Mouse (Mus musculus) heart, embryonic 16.5 days (tissue): Measurements from ENCODE around the gene Best1. TPM values are rescaled to one million over a fixed set of nuclear protein-coding genes. Genes with fewer than 3 reads are reported as not detected.
A peak's percentile ranks its signal among the peaks of the same experiment; 100 is the strongest.

Source experiments
- ATAC-seq: fragments of 200-750 bp; cut with Nextera tagmentation; replicated peaks from 2 replicates; pipeline ENCODE4 v1.8.0; 2017; ENCODE audit warnings: moderate number of reproducible peaks; ENCODE audit not compliant: insufficient read depth, low FRiP score; ENCODE audit errors: extremely low read depth
- H3K27ac ChIP-seq: fragments of 300-500 bp; sonication (generic); 2 replicates; pipeline ENCODE4 v1.5.1; 2014; ENCODE audit warnings: mild to moderate bottlenecking, low read length, control low read depth, moderate library complexity
- H3K27me3 ChIP-seq: fragments of 300-500 bp; sonication (generic); 2 replicates; pipeline ENCODE4 v1.6.1; 2014; ENCODE audit warnings: low read length, mixed read lengths; ENCODE audit not compliant: control insufficient read depth, insufficient read depth
- H3K36me3 ChIP-seq: fragments of 300-500 bp; sonication (generic); 2 replicates; pipeline ENCODE4 v1.6.1; 2014; ENCODE audit not compliant: control insufficient read depth, insufficient read depth
- H3K4me1 ChIP-seq: fragments of 300-500 bp; sonication (generic); 2 replicates; pipeline ENCODE4 v1.6.1; 2014; ENCODE audit warnings: low read length, mixed read lengths; ENCODE audit not compliant: control insufficient read depth, insufficient read depth
- H3K4me2 ChIP-seq: fragments of 300-500 bp; sonication (generic); 2 replicates; pipeline ENCODE4 v1.6.1; 2014; ENCODE audit warnings: low read depth, mild to moderate bottlenecking, control low read depth, low read length
- H3K4me3 ChIP-seq: fragments of 300-500 bp; sonication (generic); 2 replicates; pipeline ENCODE4 v1.5.1; 2014; ENCODE audit warnings: mild to moderate bottlenecking, control low read depth, low read length
- H3K9ac ChIP-seq: fragments of 300-500 bp; sonication (generic); 2 replicates; pipeline ENCODE4 v1.6.1; 2014; ENCODE audit warnings: low read length, control low read depth
- H3K9me3 ChIP-seq: fragments of 300-500 bp; sonication (generic); replicated peaks from 2 replicates; pipeline ENCODE4 v1.6.1; 2016; ENCODE audit warnings: low read length; ENCODE audit not compliant: control insufficient read depth
- WGBS: fragments of 180-500 bp; shearing (Covaris S2); extraction: QIAGEN DNeasy Blood & Tissue Kit; methylation state at CpG from one replicate; pipeline ENCODE4 v1.1.7; 2014; 5-methylcytosine and 5-hydroxymethylcytosine counted together
- polyA plus RNA-seq: library from polyadenylated mRNA; unstranded; fragments of >200 nt; fragmentation: Nextera tagmentation; extraction: Ambion mirVana; gene quantifications from 2 replicates; pipeline ENCODE4 v1.2.1, GENCODE M21; 2015

The Best1 gene
- polyA plus RNA-seq, 1 experiment from 2014 or later: 0.28 TPM

DNA sequence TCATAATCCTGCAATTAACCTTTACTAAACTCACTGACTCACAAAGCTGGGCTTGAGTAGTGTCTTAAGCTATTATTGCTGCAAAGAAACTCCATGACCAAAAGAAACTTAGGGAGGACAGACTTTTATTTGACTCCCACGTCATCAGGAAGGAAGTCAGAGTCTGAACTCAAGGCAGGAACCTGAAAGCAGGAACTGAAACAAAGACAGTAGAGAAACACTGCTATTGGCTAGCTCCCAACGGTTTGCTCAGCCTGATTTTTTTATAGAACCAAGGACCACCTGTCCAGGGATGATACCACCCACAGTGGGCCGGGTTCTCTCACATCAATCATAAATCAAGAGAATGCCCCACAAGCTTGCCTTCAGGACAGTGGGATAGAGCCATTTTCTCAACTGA, 49.0 kb downstream of the Best1 start:
- H3K4me3 ChIP-seq: no peak overlapping the region
- peaks cover 15% of the 10 kb centered on the region for H3K4me1 ChIP-seq
- WGBS: 56% methylated on average over 3 of the region's 3 CpGs
- no peaks in the 10 kb centered on the region for H3K27me3 ChIP-seq
- no peak overlapping the region for H3K27ac ChIP-seq
- no peak for ATAC-seq
- no peak overlapping the region for H3K9ac ChIP-seq
- no peaks in the 10 kb centered on the region for H3K36me3 ChIP-seq
- peaks cover 8% of the 10 kb centered on the region for H3K9me3 ChIP-seq
- H3K4me2 ChIP-seq: no peak overlapping the region

DNA sequence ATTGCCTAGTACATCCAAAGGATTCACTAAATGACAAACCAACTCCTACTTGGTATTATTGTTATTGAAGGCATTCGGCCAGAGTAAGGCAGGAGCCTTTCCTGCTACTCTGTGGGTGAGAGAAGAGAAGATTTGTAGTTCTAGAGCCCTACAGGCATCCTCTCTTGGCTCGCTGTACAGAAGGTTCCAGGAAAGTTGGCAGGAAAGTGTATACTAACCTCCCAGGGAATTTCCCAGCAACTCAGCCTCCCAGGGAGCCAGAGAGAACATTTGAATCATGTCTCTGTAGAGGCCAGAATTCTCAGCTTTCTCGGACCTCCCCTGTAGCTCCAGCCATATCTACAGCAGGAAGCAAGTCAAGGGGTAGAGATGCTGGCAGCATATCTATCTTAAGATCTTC, 54.4 kb downstream of the Best1 start:
- 0 out of 2 replicates have a peak, but pooled peaks have one; percentile 14 for ATAC-seq
- Histone ChIP-seq H3K9me3 (peaks cover 5% of the 10 kb centered on the region), H3K27me3 (no peaks in the 10 kb centered on the region), H3K4me3 (no peak overlapping the region), H3K36me3 (no peaks in the 10 kb centered on the region), H3K27ac (0 out of 2 replicates have a peak overlapping the region, but pooled peaks have one; percentile 32), H3K4me2 (no peak overlapping the region), H3K9ac (no peak overlapping the region), H3K4me1 (peaks cover 5% of the 10 kb centered on the region)
- 52% methylated on average over 3 of the region's 3 CpGs for WGBS

DNA sequence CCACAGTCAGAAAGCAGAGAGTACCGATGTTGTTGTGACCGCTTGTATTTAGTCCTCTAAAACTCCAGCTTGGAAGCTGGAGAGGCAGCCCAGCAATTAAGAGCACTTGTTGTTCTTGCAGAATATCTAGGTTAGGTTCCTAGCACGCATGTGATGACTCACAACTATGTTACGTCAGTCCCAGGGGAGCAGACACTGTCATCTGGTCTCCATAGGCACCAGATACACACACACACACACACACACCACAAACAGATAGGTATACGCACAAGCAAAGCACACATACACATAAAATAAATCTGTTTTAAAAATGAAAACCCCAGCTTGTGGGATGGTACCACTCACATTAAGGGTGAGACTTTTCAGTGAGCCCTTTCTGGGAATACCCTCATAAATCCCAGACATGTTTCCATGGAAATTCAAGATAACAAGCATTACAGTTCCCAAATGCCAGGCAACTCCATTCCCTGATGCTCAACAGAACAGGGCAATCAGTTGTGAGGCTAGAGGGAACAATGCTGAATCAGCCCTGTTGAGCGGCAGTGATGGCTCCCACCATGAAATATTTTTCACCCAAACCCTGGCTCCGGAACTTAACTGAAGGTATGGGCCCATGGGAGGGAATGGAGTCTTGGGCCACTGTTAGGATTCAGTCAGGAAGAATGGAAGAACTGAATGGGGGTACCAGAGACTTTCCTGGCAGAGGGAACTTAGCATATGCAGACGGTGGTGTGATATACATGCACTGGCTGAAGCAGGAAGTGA, 55.5 kb downstream of the Best1 start:
- H3K4me1 ChIP-seq: peaks cover 5% of the 10 kb centered on the region
- 69% methylated on average over 8 of the region's 8 CpGs for WGBS
- H3K9me3 ChIP-seq: peaks cover 5% of the 10 kb centered on the region
- H3K4me2 ChIP-seq: no peak overlapping the region
- H3K4me3 ChIP-seq: no peak overlapping the region
- no peak overlapping the region for H3K9ac ChIP-seq
- no peak for ATAC-seq
- H3K36me3 ChIP-seq: no peaks in the 10 kb centered on the region
- H3K27ac ChIP-seq: no peak overlapping the region
- H3K27me3 ChIP-seq: no peaks in the 10 kb centered on the region

DNA sequence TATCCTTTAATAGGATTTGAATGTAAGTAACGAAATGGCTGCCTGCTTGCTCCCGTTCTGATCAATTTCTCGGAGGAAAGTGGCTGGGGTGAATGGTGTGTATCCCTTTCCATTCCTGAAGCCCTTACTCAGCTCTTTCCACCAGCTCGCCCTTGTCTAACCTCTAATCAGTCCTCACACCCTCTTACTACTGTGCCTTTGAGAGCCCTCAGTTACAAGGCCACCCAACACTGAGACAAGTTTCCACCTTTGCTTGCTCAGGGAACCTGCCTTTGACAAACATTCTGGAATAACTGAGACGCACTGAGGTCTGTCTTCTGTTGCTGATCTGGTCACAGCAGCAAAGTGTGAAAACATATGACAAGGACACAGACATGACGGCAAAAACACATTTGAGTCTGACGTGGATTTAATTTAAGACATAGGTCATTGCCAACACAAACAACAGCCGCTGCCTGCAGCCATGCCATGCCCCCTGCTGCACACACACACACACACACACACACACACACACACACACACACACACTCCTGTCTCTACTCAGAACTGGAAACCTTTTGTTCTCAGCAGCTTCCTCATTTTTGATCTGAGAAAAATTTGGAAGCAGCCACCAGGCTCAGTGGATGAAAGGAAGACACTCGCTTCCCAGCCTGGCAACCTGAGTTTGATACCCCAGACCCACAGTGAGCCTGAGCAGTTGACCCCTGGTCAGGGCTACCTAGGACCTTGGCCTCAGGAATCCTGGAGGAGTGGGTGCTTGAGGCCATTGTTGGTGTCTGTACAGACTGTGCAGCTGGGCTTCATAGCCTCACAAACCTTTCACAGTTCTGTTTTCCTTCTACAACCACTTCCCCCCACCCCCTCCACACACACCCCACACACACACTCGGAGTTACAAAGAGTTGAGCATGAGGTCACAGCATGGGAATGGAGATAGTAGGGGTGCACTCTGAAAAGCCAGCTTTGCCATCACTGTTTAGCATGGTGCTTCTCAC, 58.6 kb downstream of the Best1 start:
- ATAC-seq: no peak
- no peaks in the 10 kb centered on the region for H3K36me3 ChIP-seq
- H3K9me3 ChIP-seq: no peaks in the 10 kb centered on the region
- H3K27ac ChIP-seq: peak overlapping the region; percentile 60
- WGBS: 32% methylated on average over 10 of the region's 10 CpGs
- peaks cover 5% of the 10 kb centered on the region for H3K4me1 ChIP-seq
- H3K9ac ChIP-seq: no peak overlapping the region; the same call in 1 of the 2 replicates
- H3K4me3 ChIP-seq: no peak overlapping the region
- H3K27me3 ChIP-seq: no peaks in the 10 kb centered on the region
- no peak overlapping the region for H3K4me2 ChIP-seq

DNA sequence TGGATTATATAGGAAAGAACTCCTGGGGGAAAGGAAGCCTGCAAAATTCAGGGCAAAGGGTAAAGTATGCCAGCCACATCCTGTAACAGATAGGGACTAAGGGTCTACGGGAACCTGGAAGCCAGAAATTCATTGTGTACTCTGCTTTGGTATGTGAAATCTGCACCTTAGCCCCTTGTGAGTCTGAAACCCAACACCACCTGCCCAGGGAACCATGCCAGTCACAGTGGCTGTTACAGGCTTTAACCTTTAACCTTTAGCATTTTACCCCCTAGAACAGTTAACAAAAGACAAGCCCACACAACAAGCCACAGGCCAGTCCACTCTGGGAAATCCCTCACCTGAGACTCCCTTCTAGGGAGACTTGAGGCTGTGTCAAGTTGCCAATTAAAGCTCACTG, 59.6 kb downstream of the Best1 start:
- 55% methylated on average over 1 of the region's 1 CpGs for WGBS
- Histone ChIP-seq H3K27ac (no peak overlapping the region), H3K9me3 (no peaks in the 10 kb centered on the region), H3K27me3 (no peaks in the 10 kb centered on the region), H3K9ac (no peak overlapping the region), H3K4me3 (no peak overlapping the region), H3K4me2 (no peak overlapping the region), H3K4me1 (peaks cover 5% of the 10 kb centered on the region), H3K36me3 (no peaks in the 10 kb centered on the region)
- no peak for ATAC-seq

DNA sequence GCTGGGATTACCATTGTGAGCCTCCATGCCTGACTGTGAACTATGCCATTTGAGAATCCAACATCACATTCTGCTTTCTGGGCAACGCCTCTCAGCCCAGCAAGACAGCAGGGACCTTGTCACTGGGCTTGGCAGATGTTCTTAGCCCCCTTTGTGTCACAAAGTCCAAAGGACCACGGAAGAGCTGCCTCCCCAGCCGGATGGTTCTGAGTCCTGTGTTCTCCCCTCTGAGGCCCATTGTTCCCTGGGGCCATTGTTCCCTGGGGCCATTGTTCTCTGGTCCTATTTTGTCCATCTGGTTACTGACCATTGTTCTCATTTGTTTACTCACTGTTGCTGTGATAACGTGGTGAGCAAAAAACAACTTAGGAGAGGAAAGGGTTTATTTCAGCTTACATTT, 60.5 kb downstream of the Best1 start:
- H3K9ac ChIP-seq: no peak overlapping the region
- no peak for ATAC-seq

DNA sequence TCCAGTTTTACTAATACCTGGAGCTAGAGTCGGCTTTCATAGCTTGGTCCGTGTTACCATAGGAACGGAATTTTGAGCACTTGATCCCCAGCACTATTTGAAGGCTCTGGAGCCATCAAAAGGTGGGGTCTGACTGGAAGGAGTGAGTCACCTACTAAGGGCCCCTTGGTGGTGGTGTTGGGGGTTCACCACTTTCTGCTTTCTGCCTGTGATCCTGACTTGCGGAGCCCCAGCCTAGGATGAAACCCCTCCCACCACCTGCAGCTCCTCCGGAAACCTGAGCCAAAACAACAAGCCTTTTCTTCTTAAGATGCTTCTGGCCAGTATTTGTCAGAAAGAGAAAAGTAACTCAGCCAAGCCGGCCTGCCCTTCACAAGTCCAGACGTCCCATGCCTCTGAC, 61.6 kb downstream of the Best1 start:
- WGBS: 66% methylated on average over 7 of the region's 7 CpGs
- H3K4me1 ChIP-seq: peaks cover 5% of the 10 kb centered on the region
- H3K4me2 ChIP-seq: no peak overlapping the region
- H3K36me3 ChIP-seq: no peaks in the 10 kb centered on the region
- no peak overlapping the region for H3K9ac ChIP-seq
- H3K4me3 ChIP-seq: no peak overlapping the region
- ATAC-seq: 0 out of 2 replicates have a peak, but pooled peaks have one; percentile 15
- H3K27ac ChIP-seq: no peak overlapping the region
- no peaks in the 10 kb centered on the region for H3K9me3 ChIP-seq
- no peaks in the 10 kb centered on the region for H3K27me3 ChIP-seq

More for the DNA sequence above, 60.5 kb downstream of the Best1 start:
- no peaks in the 10 kb centered on the region for H3K9me3 ChIP-seq
- H3K4me1 ChIP-seq: peaks cover 5% of the 10 kb centered on the region
- H3K4me2 ChIP-seq: no peak overlapping the region
- no peaks in the 10 kb centered on the region for H3K27me3 ChIP-seq
- H3K27ac ChIP-seq: no peak overlapping the region
- no peak overlapping the region for H3K4me3 ChIP-seq
- no peaks in the 10 kb centered on the region for H3K36me3 ChIP-seq
- WGBS: 61% methylated on average over 4 of the region's 4 CpGs

DNA sequence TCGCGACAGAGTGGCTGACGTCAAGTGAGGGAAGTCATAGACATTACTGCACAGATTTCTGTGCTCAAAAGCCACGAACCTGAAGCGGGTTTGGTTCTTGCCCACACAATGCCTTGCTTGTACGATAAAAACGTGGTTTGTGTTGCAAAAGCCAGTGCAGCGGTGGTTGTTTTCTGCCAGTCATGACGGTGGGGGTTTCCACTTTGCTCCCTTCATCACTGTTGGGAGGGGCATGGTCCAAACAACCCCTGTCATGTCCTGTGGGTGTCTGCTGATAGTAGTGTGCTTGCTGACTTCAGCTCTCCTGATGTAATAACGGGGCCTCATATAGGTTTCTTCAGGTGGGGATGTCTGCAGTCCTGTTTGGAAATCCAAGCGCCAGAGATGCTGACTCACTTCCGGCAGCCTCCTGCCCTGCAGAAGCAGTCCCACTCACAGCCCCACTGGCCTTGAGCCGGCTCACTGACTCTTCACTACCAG, 62.6 kb downstream of the Best1 start:
- no peak overlapping the region for H3K4me3 ChIP-seq
- WGBS: 37% methylated on average over 13 of the region's 13 CpGs
- no peaks in the 10 kb centered on the region for H3K36me3 ChIP-seq
- peak overlapping the region; percentile 29 for H3K4me2 ChIP-seq
- peak overlapping the region; percentile 45 for H3K27ac ChIP-seq
- H3K27me3 ChIP-seq: no peaks in the 10 kb centered on the region
- H3K4me1 ChIP-seq: peaks cover 5% of the 10 kb centered on the region
- H3K9ac ChIP-seq: no peak overlapping the region
- no peak for ATAC-seq
- H3K9me3 ChIP-seq: no peaks in the 10 kb centered on the region
